Mouse (Mus musculus): ENCODE measurements at regions not wholly inside any gene's neighbourhood (a gene's known extent, or its start where the extent isn't known, plus 50 kb on each side); places are given as distances from the start of the nearest gene placed in this dataset.

- DNase-seq (ENCODE audit: low spot score in 2 of 2), result no peak
- intact Hi-C loops (cut with DNase I), result loop anchor here (5.0 kb wide), 2 partner anchors 37 to 52 kb away; no protein-coding TSS in a partner anchor
Measured at GRCm38 (mm10) chr4:138509901-138510300, 55.8 kb downstream of the Camk2n1 start.

GRCm38 (mm10) chr4:138513876-138514275, 59.8 kb downstream of the Camk2n1 start:
- DNase-seq (ENCODE audit: low spot score in 2 of 2), result no peak
- intact Hi-C loops (cut with DNase I), result no loop called here

Data from left cerebral cortex, postnatal 14 days (tissue).